Mouse (Mus musculus): ENCODE results near the gene Slc22a18.

GRCm38 (mm10) chr7:143533284-143533683 is 59.7 kb downstream of the Slc22a18 start:
- TF ChIP-seq CTCF (IDR thresholded peaks at IDR 0.05; ENCODE audit: control insufficient read depth, insufficient read depth, low read length) (no peak), POLR2A (IDR thresholded peaks at IDR 0.05; ENCODE audit: borderline replicate concordance, control insufficient read depth, low read depth, low read length) (no peak)
